Mouse (Mus musculus) urinary bladder, adult 2 months (tissue): ENCODE results near the gene 1700020N15Rik. TPM values are rescaled to one million over a fixed set of nuclear protein-coding genes. Genes with fewer than 3 reads are reported as not detected.
"Not testable (repeated sequence)": the region's sequence is repeated elsewhere in the genome, so short reads cannot be mapped to it uniquely, and the experiment has no call there.

Experiments used
- DNase-seq: peaks from one replicate; pipeline ENCODE4 v3.0.0; 2022; ENCODE audit warnings: low spot score
- polyA plus RNA-seq: library from polyadenylated mRNA; depleted of rRNA; stranded (reverse); fragments of >200 nt; gene quantifications from 2 replicates; pipeline ENCODE4 v1.2.3, GENCODE M21; 2012; rRNA removed

Gene 1700020N15Rik
- not detected in 2 replicates for polyA plus RNA-seq

DNA sequence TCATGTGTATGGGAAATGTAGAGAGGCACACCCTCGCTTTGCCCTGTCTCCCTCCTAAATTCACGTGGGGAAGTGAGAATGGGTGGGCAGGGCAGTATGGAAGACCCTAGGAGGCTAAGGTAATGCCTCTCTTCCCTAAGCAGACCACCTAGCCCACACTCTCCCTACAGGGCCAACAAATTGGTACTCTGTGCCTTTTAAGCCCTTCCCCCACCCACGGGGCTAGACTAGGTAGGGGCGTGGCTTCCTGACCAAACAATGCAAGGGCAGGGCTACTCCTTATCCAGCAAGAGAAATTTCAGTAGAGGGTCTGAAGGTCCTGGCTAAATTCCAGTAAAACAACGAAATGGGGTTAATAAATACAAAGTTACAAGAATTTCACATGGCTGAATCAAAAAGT lies at the start of gene 1700020N15Rik:
TSS of gene 1700020N15Rik (plus strand) at position 301 of the 400 bp plus-strand sequence.
- not testable (repeated sequence) for DNase-seq

DNA sequence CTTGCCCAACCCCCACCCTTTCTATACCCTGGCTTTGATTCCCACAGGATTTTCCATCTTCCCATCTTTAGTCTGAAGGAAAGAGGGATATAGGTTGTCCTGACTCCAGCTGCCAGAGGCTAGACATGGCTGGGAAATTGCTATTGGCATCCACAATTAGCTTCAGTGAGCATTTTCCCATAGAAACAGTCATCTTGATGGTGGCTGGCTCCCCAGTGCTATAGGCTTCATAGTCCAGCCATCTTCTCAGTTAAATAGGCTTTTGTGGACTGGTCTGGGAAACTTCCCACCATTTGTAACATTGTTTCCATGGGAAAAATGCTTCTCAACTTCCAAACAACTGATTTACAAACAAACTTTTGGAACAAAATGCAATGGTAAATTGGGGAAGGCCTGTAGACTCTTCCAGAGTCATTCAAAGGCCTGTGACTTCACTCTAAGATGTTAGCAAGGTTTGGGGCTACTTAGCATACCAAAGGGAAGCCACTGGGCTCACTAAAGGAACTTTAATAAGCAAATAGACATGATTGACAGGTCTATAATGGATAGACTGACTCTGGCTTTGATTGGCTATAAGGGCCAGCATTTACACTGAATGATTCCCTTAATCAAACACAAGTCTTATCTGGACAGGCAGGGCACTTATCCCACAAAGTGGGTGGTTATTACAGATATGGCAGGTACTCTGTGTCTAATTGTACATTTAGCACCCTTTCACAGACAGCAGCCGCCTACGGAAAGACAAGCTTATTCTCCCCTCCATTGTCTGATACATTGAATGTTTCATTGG lies 31.9 kb downstream of the 1700020N15Rik start:
- DNase-seq, result no peak
